Mouse (Mus musculus): ENCODE data around the gene Tmem243. TPM values are rescaled to one million over a fixed set of nuclear protein-coding genes. Genes with fewer than 3 reads are reported as not detected.
"Not testable (repeated sequence)": the region's sequence is repeated elsewhere in the genome, so short reads cannot be mapped to it uniquely, and the experiment has no call there.

The Tmem243 gene
- polyA plus RNA-seq, 1 experiment = 23.0 TPM

DNA sequence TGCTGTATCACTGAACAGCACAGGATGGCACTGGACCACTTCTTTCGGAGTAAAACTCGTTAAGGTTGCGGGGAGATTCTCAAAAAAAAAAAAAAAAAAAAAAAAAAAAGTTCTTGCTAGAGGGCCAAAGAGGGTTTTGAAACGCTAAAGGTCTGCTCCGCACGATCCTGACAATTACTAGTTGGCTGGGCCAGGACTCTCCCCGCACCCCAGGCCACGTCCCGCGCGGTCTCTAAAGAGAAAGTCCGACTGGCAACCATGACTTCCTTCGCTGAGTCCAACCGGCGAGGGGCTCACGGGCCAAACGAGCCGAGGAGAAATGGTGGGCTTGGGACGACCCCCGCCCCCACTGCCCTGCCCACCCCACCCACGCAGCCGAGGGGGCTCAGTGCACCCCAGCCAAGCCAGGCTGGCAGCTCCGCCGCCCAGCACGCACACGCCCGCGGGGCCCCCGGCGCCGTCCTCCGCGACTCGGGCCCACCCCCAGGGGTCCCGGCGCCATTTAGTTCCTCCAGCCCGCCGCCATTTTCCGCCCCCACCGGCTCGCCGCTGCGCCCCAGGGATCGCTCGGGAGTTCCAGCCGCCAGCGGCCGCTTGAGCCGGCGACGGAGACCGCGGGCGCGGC, 60.5 kb downstream of the Tmem243 start:
- peak overlapping the region; percentile 89 for H3K4me3 ChIP-seq (ENCODE audit: low read depth, low read length)
- no peaks in the 10 kb centered on the region for H3K27me3 ChIP-seq (ENCODE audit: control insufficient read depth, insufficient read depth, low read length, poor library complexity, severe bottlenecking)
- TF ChIP-seq EP300 (IDR thresholded peaks at IDR 0.05; ENCODE audit: insufficient read depth, low read depth, low read length) (no peak), POLR2A (IDR thresholded peaks at IDR 0.05; ENCODE audit: insufficient read depth, low read length) (no peak), CTCF (IDR thresholded peaks at IDR 0.05; ENCODE audit: low read depth, low read length) (no peak)
- H3K27ac ChIP-seq (ENCODE audit: insufficient read depth, low read length) = peak overlapping the region; percentile 69; the same call in 1 of the 2 replicates
- H3K9ac ChIP-seq (ENCODE audit: low read depth, poor library complexity, severe bottlenecking) = peak overlapping the region; percentile 98
- no peaks in the 10 kb centered on the region; the same call in 1 of the 2 replicates for H3K36me3 ChIP-seq (ENCODE audit: control insufficient read depth, insufficient read depth, low read length, poor library complexity, severe bottlenecking)
- H3K9me3 ChIP-seq (replicated peaks; ENCODE audit: control insufficient read depth, insufficient read depth, low read length, poor library complexity, severe bottlenecking) = no peaks in the 10 kb centered on the region
- H3K4me1 ChIP-seq (ENCODE audit: control insufficient read depth, insufficient read depth, low read length) = peaks cover 4% of the 10 kb centered on the region

GRCm38 (mm10) chr5:9161456-9162041, 61.1 kb downstream of the Tmem243 start, which contains the start of gene Dmtf1:
TSS of gene Dmtf1 (minus strand) at chr5:9161776.
- TF ChIP-seq EP300 (IDR thresholded peaks at IDR 0.05; ENCODE audit: insufficient read depth, low read depth, low read length) (peak; percentile 56; the same call in 1 of the 2 replicates), POLR2A (IDR thresholded peaks at IDR 0.05; ENCODE audit: insufficient read depth, low read length) (peak; percentile 99), CTCF (IDR thresholded peaks at IDR 0.05; ENCODE audit: low read depth, low read length) (no peak)
- Histone ChIP-seq H3K4me3 (ENCODE audit: low read depth, low read length) (peak within 1 kb of the TSS; percentile 100), H3K9me3 (replicated peaks; ENCODE audit: control insufficient read depth, insufficient read depth, low read length, poor library complexity, severe bottlenecking) (no peaks in the 10 kb centered on the region), H3K9ac (ENCODE audit: low read depth, poor library complexity, severe bottlenecking) (peak within 1 kb of the TSS; percentile 98), H3K36me3 (ENCODE audit: control insufficient read depth, insufficient read depth, low read length, poor library complexity, severe bottlenecking) (no peaks in the 10 kb centered on the region), H3K27me3 (ENCODE audit: control insufficient read depth, insufficient read depth, low read length, poor library complexity, severe bottlenecking) (no peaks in the 10 kb centered on the region), H3K4me1 (ENCODE audit: control insufficient read depth, insufficient read depth, low read length) (peaks cover 4% of the 10 kb centered on the region), H3K27ac (ENCODE audit: insufficient read depth, low read length) (peak within 1 kb of the TSS; percentile 86)

DNA sequence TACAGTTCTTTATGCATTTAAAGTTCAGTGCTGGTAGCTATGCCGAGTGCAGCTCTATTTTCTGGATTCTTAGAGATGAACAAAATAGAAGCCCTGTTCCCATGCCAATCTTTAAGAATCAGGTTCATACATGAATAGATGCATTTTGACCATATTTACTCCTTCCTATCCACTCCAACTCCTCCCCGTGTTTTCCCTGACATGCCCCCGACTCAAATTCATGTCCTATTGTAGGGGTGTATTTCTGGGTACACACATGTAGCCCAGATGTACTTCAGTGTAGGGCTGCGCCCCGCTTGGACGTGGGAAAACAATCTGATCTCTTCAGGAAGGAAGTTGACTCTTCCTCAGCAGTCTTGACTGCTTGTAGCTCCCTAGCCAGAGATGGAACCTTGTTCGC, 61.6 kb downstream of the Tmem243 start:
- Histone ChIP-seq H3K27ac (ENCODE audit: insufficient read depth, low read length) (peak overlapping the region; percentile 86), H3K4me3 (ENCODE audit: low read depth, low read length) (peak overlapping the region; percentile 100), H3K27me3 (ENCODE audit: control insufficient read depth, insufficient read depth, low read length, poor library complexity, severe bottlenecking) (no peaks in the 10 kb centered on the region), H3K36me3 (ENCODE audit: control insufficient read depth, insufficient read depth, low read length, poor library complexity, severe bottlenecking) (no peaks in the 10 kb centered on the region), H3K9me3 (replicated peaks; ENCODE audit: control insufficient read depth, insufficient read depth, low read length, poor library complexity, severe bottlenecking) (no peaks in the 10 kb centered on the region), H3K4me1 (ENCODE audit: control insufficient read depth, insufficient read depth, low read length) (peaks cover 5% of the 10 kb centered on the region), H3K9ac (ENCODE audit: low read depth, poor library complexity, severe bottlenecking) (peak overlapping the region; percentile 98)
- no peak for TF ChIP-seq EP300 (IDR thresholded peaks at IDR 0.05; ENCODE audit: insufficient read depth, low read depth, low read length)
- no peak for TF ChIP-seq CTCF (IDR thresholded peaks at IDR 0.05; ENCODE audit: low read depth, low read length)
- TF ChIP-seq POLR2A (IDR thresholded peaks at IDR 0.05; ENCODE audit: insufficient read depth, low read length) = no peak

- TF ChIP-seq POLR2A (IDR thresholded peaks at IDR 0.05; ENCODE audit: insufficient read depth, low read length) (no peak), EP300 (IDR thresholded peaks at IDR 0.05; ENCODE audit: insufficient read depth, low read depth, low read length) (no peak), CTCF (IDR thresholded peaks at IDR 0.05; ENCODE audit: low read depth, low read length) (no peak)
- H3K36me3 ChIP-seq (ENCODE audit: control insufficient read depth, insufficient read depth, low read length, poor library complexity, severe bottlenecking) = no peaks in the 10 kb centered on the region
- H3K4me3 ChIP-seq (ENCODE audit: low read depth, low read length) = no peak overlapping the region
- peaks cover 3% of the 10 kb centered on the region for H3K4me1 ChIP-seq (ENCODE audit: control insufficient read depth, insufficient read depth, low read length)
- H3K27me3 ChIP-seq (ENCODE audit: control insufficient read depth, insufficient read depth, low read length, poor library complexity, severe bottlenecking) = no peaks in the 10 kb centered on the region
- no peaks in the 10 kb centered on the region for H3K9me3 ChIP-seq (replicated peaks; ENCODE audit: control insufficient read depth, insufficient read depth, low read length, poor library complexity, severe bottlenecking)
- H3K9ac ChIP-seq (ENCODE audit: low read depth, poor library complexity, severe bottlenecking) = no peak overlapping the region
- H3K27ac ChIP-seq (ENCODE audit: insufficient read depth, low read length) = no peak overlapping the region
These were observed 62.9 kb downstream of the Tmem243 start for GRCm38 (mm10) chr5:9163411-9163810.

- H3K36me3 ChIP-seq (ENCODE audit: control insufficient read depth, insufficient read depth, low read length, poor library complexity, severe bottlenecking); H3K4me3 ChIP-seq (ENCODE audit: low read depth, low read length); H3K27me3 ChIP-seq (ENCODE audit: control insufficient read depth, insufficient read depth, low read length, poor library complexity, severe bottlenecking); H3K4me1 ChIP-seq (ENCODE audit: control insufficient read depth, insufficient read depth, low read length); H3K27ac ChIP-seq (ENCODE audit: insufficient read depth, low read length); H3K9ac ChIP-seq (ENCODE audit: low read depth, poor library complexity, severe bottlenecking); H3K9me3 ChIP-seq (replicated peaks; ENCODE audit: control insufficient read depth, insufficient read depth, low read length, poor library complexity, severe bottlenecking): not testable (repeated sequence)
These were observed 64.7 kb downstream of the Tmem243 start for GRCm38 (mm10) chr5:9165151-9165550.

GRCm38 (mm10) chr5:9166366-9166765, 65.9 kb downstream of the Tmem243 start:
- no peaks in the 10 kb centered on the region for H3K36me3 ChIP-seq (ENCODE audit: control insufficient read depth, insufficient read depth, low read length, poor library complexity, severe bottlenecking)
- no peak overlapping the region for H3K9ac ChIP-seq (ENCODE audit: low read depth, poor library complexity, severe bottlenecking)
- H3K27me3 ChIP-seq (ENCODE audit: control insufficient read depth, insufficient read depth, low read length, poor library complexity, severe bottlenecking) = no peaks in the 10 kb centered on the region
- TF ChIP-seq EP300 (IDR thresholded peaks at IDR 0.05; ENCODE audit: insufficient read depth, low read depth, low read length) = 0 out of 2 replicates have a peak, but pooled peaks have one; percentile 25
- no peak for TF ChIP-seq CTCF (IDR thresholded peaks at IDR 0.05; ENCODE audit: low read depth, low read length)
- H3K4me1 ChIP-seq (ENCODE audit: control insufficient read depth, insufficient read depth, low read length) = peaks cover 1% of the 10 kb centered on the region
- H3K4me3 ChIP-seq (ENCODE audit: low read depth, low read length) = no peak overlapping the region
- no peaks in the 10 kb centered on the region for H3K9me3 ChIP-seq (replicated peaks; ENCODE audit: control insufficient read depth, insufficient read depth, low read length, poor library complexity, severe bottlenecking)
- H3K27ac ChIP-seq (ENCODE audit: insufficient read depth, low read length) = no peak overlapping the region

DNA sequence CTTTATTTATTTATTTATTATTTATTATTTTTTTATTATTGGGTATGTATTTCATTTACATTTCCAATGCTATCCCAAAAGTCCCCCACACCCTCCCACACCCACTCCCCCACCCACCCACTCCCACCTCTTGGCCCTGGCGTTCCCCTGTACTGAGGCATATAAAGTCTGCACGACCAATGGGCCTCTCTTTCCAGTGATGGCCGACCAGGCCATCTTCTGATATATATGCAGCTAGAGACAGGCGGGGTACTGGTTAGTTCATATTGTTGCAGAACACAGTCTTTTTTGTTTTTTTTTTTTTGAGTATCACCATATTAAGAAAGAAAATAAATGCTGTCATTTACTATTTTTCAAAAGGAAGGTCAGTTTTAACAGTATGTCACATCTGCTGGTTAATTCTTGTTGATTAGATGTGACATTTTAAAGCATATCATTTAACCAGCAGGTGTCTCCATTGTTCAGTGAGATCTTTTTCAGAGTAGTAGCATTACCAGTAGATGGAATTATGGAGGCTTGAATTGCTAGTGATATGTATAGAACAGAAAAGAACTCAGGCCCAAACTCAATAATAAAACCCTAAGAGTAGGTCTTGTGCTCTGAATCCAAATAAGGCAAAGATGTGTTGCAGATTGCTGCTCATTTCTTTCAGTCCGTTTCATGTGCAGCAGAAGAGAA, 69.0 kb downstream of the Tmem243 start:
- not testable (repeated sequence) for H3K9me3 ChIP-seq (replicated peaks; ENCODE audit: control insufficient read depth, insufficient read depth, low read length, poor library complexity, severe bottlenecking); H3K9ac ChIP-seq (ENCODE audit: low read depth, poor library complexity, severe bottlenecking); H3K4me1 ChIP-seq (ENCODE audit: control insufficient read depth, insufficient read depth, low read length); H3K27ac ChIP-seq (ENCODE audit: insufficient read depth, low read length); H3K4me3 ChIP-seq (ENCODE audit: low read depth, low read length); H3K27me3 ChIP-seq (ENCODE audit: control insufficient read depth, insufficient read depth, low read length, poor library complexity, severe bottlenecking); H3K36me3 ChIP-seq (ENCODE audit: control insufficient read depth, insufficient read depth, low read length, poor library complexity, severe bottlenecking)
